Mouse (Mus musculus): ENCODE results near the gene Sox5.
A peak's percentile ranks its signal among the peaks of the same experiment; 100 is the strongest.

Gene Sox5

GRCm38 (mm10) chr6:144389333-144390054 lies 392.3 kb downstream of the Sox5 start:
- DNase-seq = no peak

- no peak for DNase-seq
These were observed 394.1 kb downstream of the Sox5 start for GRCm38 (mm10) chr6:144387539-144388255.

GRCm38 (mm10) chr6:144380641-144381040 lies 401.1 kb downstream of the Sox5 start:
- no peak for DNase-seq

GRCm38 (mm10) chr6:144380171-144380570 lies 401.6 kb downstream of the Sox5 start:
- DNase-seq = no peak

- no peak for DNase-seq
These were observed 407.0 kb downstream of the Sox5 start for GRCm38 (mm10) chr6:144374810-144375209.

GRCm38 (mm10) chr6:144370699-144371098 lies 411.1 kb downstream of the Sox5 start:
- DNase-seq = no peak

GRCm38 (mm10) chr6:144367626-144368077 lies 414.1 kb downstream of the Sox5 start:
- DNase-seq = no peak

- no peak for DNase-seq
These were observed 420.3 kb downstream of the Sox5 start for GRCm38 (mm10) chr6:144361267-144362038.

GRCm38 (mm10) chr6:144357081-144357480 lies 424.7 kb downstream of the Sox5 start:
- DNase-seq = no peak

GRCm38 (mm10) chr6:144351049-144351448 lies 430.7 kb downstream of the Sox5 start:
- DNase-seq = no peak

GRCm38 (mm10) chr6:144343338-144343737 lies 438.4 kb downstream of the Sox5 start:
- peak; percentile 4 for DNase-seq

GRCm38 (mm10) chr6:144339554-144339953 lies 442.2 kb downstream of the Sox5 start:
- no peak for DNase-seq

- no peak for DNase-seq
These were observed 442.8 kb downstream of the Sox5 start for GRCm38 (mm10) chr6:144339006-144339405.

GRCm38 (mm10) chr6:144338221-144338620 lies 443.6 kb downstream of the Sox5 start:
- DNase-seq = no peak

- DNase-seq = no peak
These were observed 444.3 kb downstream of the Sox5 start for GRCm38 (mm10) chr6:144337436-144337969.

GRCm38 (mm10) chr6:144336789-144337188 lies 445.0 kb downstream of the Sox5 start:
- DNase-seq = no peak

- no peak for DNase-seq
These were observed 448.6 kb downstream of the Sox5 start for GRCm38 (mm10) chr6:144333146-144333545.

- DNase-seq = no peak
These were observed 449.8 kb downstream of the Sox5 start for GRCm38 (mm10) chr6:144332027-144332426.

GRCm38 (mm10) chr6:144329311-144329930 lies 452.4 kb downstream of the Sox5 start:
- DNase-seq = no peak

- DNase-seq = no peak
These were observed 453.0 kb downstream of the Sox5 start for GRCm38 (mm10) chr6:144328779-144329178.

GRCm38 (mm10) chr6:144326817-144327216 lies 455.0 kb downstream of the Sox5 start:
- DNase-seq = no peak

- no peak for DNase-seq
These were observed 458.4 kb downstream of the Sox5 start for GRCm38 (mm10) chr6:144323372-144323771.
